Mouse (Mus musculus): Measurements from ENCODE around the gene Pold4.

DNA sequence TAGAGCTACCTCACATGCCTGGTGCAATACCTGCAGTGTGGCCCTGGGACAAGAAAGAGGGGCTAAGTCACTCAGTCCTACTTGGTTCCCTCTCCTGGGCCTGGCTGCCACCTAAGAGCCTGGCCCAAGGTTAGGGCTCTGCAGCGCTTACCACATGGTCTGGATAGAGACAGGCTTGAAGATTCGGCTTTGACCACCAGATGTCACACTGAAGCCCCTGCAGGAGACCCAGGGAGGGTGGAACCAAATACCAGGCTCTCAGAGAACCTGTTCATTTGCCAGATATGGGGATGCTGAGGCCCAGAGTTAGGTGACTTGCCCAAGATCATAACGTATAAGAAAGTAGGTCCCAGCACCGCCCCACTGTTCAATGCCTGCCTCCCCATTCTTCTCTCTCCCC lies 34.3 kb downstream of the Pold4 start:
- TF ChIP-seq POLR2A (IDR thresholded peaks at IDR 0.05; ENCODE audit: extremely low read depth, insufficient read depth, low read length) (no peak), CTCF (IDR thresholded peaks at IDR 0.05; ENCODE audit: extremely low read depth, insufficient read depth, low read length) (no peak)

Data from cortical plate, adult 2 months (tissue).